Mouse (Mus musculus) 3T3-L1 (cell line): Measurements from ENCODE around the gene Fam207a.

ENCODE experiments used
- DNase-seq: peaks from one replicate; pipeline ENCODE4 v3.0.0-alpha.2; 2015; ENCODE audit warnings: low read depth, low spot score

Gene Fam207a

DNA sequence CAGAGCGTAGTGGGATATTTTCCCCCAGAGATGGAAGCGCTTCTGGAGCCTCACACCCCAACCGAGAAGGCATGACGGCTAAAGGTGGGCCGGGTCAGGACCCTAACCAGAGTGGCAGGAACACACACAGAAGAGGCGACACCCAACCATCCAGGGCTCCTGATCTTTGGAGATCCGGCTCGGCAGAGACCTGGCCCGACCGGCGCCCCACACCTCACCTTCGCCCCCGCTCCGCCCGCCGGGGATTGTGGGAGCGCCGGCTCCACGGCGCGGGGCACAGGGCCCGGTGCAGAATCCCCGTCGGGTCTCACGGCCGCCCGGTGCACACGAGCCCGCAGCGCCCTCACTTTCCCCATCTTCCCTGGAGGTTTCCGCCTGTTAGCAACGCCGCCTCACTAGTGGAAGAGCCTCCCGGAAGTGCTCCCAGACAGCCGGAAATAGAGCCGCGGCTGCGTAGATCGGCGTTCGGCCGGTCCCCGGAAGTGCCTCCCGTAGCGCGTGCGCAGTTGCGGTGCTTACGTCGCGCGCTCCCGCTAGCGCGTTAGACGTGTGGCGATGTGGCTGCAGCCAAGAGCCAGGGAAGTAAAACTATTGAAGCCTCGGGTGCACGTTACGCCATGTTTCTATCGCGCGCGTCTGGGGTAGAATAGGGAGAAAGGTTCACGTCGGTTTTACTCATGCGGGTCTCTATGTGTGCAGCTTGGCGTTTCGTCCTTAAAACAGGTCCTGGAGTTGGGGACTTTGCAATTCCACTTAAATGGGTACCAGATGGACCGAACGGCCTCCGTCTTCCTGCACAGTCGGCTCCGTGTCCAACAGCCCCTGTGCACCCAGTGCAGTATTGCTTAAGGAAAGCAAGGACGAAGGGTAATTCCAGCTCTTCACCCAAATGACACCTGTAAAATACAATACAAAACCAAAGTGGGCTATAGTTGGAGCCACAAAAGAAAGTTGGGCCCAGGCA lies at the start of gene Fam207a:
Gene Fam207a (minus strand): TSS at position 401 of the 964 bp plus-strand sequence.
- peak; percentile 93 for DNase-seq

DNA sequence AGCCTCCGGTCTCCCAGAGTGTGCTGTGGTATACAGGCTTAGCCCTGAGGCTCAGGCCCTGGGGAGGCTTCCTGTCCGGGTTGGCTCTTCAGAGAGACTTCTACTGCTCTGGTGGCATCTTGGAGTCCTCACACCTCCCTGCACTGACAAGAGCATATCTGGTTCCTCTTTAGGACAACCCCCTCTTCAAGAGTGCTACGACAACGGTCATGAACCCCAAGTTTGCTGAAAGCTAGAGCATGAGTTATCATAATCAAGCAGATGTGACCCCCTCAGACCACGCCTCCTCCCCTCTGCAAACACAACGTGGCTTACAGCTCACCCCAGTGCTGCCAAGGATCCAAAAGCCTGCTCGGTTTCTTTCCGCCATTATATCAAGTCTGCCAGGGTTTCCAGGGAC lies 49.4 kb upstream of the Fam207a start:
- DNase-seq: no peak

DNA sequence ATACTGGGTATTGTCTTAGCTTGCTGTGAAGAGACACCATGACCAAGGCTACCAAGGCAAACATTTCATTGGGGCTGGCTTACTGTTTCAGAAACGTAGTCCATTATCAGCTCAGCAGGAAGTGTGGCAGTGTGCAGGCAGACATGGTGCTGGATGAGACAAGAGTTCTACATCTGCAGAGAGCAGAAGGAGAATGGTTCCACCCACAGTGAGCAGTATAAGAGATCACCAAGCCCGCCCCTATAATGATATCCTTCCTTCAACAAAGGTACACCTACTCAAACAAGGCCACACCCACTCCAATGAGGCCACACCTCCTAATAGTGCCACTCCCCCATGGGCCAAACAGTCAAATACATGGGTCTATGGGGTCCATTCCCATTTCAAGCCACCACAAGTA lies 45.9 kb upstream of the Fam207a start:
- no peak for DNase-seq

DNA sequence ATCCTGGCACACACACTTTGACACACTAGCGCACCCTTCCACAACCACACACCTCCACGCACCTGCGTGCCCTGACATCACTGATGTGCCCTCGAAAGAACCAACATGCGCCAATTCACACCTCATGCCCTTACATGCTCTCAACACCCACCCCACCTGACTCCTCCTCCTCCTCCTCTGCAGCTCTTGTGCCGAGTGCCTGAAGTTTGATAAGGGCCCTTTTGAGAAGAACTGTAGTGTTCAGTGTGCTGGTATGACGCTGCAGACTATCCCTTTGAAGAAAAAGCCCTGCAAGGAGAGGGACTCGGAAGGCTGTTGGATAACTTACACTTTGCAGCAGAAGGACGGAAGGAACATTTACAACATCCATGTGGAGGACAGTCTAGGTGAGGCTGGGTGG lies 45.2 kb upstream of the Fam207a start:
- DNase-seq: no peak

DNA sequence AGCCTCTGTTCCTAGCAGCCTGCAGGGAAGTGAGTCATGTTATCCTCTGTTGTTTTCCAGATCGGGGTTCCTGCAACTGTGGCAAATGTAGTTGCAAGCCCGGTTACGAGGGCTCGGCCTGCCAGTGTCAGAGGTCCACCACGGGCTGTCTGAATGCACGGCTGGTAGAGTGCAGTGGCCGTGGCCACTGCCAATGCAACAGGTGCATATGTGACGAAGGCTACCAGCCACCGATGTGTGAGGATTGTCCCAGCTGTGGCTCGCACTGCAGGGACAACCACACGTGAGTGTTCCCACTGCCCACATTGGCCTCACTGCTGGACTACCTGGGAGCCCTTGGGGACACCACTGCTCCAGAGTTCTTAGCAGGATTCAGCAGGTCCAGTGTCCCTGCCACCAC lies 44.5 kb upstream of the Fam207a start:
- DNase-seq: no peak

DNA sequence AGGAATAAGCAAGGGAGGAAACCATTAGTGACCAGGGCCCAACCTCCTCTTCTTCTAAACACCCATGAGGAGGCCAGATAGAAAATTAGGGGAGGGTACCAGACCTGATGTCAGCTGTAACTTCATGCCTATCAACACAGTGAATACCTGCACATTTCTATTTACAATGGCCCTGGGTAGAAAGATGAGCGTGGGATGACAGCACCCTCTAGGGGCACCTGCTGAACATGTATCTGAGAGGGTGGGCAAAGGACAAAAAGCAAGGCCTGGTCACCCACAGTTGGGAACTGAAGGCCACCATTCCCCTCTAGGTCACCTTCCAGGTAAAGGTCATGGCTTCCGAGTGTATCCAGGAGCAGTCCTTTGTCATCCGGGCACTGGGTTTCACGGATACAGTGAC lies 42.1 kb upstream of the Fam207a start:
- peak; percentile 59 for DNase-seq

DNA sequence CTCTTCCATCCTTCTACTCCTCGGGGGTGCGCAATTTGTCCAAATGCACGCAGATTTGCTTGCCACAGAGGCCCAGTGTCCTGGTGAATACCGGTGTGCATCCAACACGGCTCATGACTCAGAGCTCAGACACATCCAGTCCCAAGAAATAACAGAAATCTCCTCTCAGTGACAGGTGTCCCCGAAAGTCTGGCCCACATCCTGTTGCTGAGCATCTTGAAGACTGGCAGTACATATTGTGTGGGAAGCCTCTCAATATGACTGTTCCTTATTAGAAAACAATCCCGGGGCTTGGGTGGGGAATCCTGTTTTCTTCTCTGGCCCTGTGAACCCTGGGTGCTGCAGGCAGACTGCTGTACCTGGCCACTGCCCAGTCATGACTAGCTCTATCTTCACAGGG lies 41.0 kb upstream of the Fam207a start:
- DNase-seq: no peak

DNA sequence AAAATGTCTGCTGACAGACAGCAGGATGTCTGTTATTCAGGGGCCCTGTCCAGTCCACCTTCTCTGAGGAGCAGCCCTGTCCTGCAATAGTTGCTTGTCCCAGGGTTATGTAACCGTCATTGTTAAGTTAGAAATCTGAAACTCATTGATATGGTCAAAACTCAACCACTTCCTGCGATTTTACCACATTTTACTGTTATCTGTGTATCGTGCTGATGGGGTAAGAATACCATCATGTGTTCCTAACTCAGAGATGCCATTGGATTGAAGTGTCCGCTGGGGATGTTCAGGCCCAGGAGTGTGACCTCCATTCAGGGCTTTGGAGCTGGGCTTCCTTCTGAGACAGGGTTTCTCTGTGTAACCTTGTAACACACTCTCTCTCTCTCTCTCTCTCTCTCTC lies 39.3 kb upstream of the Fam207a start:
- DNase-seq: no peak

DNA sequence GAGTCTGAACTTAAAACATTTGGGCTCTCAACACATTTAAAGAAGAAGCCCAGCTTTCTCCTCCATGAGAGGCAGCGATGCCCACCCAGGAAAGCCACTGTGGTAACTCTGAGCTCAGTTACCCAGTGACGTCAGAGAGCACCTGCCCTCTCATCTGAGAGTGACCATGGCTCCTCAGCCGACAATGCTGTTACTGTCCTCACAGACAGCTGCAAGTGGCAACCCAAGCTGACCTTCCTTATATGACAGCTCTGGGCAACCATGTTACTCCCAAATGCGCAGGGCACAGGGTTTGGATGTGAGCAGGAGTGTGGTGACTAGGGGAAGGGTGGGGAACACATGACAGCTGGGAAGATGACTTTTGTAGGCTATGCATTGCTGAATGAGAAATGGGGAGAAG lies 37.7 kb upstream of the Fam207a start:
- no peak for DNase-seq

DNA sequence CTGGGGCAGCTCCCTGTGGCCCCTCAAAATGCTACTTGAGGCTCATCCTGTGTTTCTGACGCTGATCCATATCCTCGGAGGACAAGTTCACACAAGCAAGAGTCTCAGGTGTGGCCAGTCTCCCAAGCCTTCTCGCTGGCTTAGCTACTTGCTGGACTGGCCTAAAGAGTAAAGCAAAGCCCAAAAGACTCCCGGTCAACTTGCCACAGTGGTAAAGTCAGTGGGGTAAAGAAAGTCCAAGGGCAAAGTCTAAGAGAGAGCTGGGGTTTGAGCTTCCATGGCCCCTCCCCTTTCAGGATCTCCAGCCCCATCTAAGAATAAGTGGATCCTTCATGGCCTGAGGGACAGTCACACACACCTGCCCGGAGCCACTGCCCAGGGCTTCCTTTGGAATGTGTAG lies 36.6 kb upstream of the Fam207a start:
- no peak for DNase-seq

DNA sequence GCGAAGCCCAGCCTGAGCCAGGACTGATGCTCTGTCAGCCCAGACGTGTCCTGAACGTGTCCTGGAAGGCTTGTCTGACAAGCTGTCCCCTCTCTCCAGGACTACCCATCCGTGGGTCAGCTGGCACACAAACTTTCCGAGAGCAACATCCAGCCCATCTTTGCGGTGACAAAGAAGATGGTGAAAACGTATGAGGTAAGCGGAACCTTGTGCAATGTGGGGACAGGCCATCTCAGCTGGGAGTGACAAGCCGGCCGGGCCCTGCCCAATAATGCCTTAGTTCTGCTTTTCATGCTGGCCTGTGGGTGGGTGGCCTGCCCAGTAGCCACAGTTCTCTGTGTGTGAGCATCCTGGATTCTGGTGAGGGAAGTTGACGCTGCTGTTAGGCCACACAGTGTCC lies 35.3 kb upstream of the Fam207a start:
- no peak for DNase-seq

DNA sequence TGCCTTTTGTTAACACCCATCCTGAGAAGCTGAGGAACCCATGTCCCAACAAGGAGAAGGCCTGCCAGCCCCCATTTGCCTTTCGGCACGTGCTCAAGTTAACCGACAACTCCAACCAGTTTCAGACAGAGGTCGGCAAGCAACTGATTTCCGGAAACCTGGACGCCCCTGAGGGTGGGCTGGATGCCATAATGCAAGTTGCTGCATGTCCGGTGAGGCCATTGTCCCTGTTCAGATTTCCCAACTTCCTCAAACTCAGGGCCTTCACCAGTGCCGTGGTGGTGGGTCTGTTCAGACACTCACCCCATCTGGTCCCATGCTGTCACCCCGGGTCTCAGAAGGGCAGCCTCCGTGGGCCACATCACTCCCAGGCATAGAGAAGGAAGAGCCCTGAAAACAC lies 33.0 kb upstream of the Fam207a start:
- DNase-seq: no peak

DNA sequence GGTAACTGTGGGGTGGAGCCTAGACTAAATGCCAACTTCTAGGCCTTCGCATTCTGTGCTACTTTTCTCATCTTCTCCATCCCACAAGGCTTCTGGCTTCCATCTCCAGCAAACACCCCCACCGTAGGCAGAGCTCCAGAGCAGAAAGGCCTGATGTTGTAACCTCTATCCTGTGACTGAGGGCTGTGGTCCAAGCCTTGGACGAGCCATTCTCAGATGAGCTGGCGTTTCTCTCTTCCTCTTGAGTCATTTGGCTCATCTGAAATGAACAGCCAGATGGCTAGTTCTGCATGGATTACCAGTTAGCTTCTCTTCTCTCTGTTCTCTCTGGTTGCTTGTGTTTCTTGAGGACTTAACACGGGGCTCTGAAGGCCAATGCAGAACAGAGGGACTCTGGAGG lies 29.3 kb upstream of the Fam207a start:
- DNase-seq: peak; percentile 94

DNA sequence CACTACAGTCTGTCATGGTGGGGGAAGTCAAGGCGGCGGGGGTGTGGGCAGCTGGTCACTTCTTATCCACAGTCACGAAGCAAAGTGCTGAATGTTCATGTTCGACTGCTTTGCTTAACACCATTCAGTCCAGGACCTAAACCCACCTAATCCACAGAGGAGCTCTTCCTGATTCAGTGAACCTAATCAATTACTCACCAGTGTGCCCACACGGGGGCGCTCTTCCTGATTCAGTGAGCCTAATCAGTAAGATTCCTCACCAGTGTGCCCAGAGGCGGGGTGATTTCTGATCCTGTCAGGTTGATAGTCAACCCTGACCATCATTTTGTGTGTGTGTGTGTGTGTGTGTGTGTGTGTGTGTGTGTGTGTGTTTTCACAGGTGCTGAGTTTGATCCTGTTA lies 27.6 kb upstream of the Fam207a start:
- DNase-seq: no peak

DNA sequence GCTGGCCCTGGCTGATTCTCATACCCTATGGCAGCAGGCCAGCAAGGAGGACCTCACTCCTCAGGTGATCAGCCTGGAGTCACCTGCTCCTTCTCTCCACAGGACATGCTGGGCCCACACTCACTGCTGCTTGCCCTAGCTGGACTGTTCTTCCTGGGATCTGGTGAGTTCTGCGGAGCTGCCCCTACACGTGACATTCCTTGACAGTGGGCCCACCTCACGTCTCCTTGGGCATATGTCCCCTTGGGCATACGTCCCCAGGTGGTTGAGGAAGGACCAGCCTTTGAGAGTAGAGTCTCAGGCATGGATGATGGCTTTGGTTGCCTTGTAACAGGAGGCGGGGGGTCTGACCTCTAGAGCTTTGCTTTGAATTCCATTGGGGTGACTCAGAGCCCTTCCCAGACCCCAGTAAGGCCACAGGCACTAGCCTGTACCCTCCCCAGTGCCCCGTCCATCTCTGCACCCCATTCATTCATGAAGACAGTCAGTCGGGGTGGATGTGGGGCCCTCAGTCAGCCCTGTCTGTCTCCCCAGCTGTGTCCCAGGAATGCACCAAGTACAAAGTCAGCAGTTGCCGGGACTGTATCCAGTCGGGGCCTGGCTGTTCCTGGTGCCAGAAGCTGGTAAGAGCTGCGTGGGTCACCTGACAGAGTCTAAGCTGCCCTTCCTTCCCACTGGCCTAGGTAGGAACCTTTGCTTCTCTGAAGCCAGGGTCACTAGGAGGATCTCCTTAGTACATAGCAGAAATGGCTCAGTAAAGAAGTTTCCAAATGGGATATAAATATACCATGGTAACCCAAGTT lies 26.5 kb upstream of the Fam207a start:
- no peak for DNase-seq

DNA sequence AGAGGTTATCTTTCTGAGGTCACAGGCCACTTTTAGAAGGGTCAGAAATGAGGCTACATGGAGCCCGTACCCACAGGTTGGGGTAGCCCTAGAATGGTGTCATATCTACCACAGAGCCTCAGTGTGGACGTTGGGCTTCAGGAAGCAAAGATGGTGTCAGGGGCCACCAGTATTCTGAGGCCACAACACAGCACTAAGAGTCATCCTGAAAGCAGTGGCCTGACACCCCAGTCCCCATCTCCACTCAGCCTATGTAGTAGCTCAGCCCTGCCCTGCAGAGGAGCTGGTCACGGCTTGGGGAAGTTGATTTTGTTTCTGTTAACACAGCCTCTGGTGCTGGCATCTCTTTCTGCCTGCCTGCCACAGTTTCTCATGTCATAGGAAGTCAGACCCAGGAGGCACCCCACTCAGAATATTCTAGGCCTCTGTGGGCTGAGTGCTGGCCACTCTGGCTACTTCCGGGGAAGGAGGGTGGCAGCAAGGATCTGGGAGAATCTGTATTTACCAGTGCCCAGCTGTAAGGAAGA lies 25.1 kb upstream of the Fam207a start:
- DNase-seq: no peak

DNA sequence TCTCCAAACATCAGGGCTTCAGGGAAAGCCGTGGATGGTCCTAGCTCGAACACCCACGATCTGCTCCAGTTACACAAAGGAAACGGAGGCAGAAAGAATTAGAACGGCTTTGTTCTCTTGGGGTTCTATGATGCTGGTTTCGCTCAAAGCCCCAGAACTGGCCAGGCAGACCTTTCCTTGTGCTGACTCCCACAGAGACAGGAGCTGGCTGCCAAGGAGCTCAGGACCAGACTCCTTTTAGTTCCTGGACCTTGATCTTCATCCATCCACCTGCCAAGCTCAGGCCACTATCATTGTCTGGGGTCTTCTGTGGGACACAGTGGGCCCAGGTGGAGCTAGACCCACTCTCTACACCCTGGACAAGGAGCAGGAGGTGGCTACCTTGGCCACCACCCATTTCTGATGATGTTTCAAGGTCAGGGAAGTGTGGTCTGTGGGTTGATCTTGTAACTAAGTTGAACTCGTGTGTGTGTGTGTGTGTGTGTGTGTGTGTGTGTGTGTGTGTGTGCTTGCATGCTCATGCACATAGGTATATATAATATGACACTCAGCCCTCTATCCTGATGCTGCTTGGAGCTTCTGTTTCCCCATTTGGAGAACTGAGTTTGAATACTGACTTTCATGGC lies 23.8 kb upstream of the Fam207a start:
- DNase-seq: no peak

DNA sequence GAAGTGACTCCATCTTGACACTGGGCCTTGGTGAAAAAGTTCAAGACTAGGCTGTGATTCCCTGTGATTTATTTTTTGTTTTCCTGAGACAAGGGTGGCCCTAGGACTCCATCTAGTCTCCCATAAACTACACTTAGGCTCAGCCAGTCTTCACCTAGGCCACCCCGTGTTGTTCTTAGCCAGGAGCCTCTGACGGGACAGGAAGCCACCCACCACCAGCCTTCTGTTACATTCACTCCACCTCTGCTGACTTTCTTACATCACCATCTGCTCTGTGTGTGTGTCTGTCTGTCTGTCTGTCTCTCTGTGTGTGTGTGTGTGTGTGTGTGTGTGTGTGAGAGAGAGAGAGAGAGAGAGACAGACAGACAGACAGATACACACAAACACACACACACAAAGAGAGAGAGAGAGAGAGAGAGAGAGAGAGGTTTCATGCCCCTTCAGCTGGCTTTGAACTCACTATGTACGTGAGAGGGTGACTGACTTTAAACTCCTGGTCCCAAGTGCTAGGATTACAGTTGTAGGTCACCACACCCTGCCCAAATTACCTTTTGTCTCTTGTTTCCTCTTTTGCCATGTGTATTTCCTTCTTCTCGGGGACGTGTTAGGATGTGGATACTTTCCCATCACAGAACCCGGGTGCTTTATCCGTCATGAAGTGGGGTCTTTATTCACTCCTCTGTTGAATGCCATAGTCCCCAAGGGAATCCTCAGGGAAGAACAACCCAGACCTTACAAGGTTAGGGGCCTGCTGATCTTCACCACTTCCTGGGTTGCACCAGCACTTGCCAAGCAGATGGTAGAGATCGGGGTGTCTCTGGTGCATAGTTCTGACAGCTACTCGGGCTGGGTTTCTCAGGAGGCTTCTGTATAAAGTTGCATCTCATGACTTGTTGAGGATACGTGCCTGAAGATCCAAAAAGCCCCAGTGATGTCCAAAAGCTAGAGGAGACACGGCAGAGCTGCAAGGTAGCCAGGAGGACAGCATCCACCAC lies 21.9 kb upstream of the Fam207a start:
- no peak for DNase-seq

DNA sequence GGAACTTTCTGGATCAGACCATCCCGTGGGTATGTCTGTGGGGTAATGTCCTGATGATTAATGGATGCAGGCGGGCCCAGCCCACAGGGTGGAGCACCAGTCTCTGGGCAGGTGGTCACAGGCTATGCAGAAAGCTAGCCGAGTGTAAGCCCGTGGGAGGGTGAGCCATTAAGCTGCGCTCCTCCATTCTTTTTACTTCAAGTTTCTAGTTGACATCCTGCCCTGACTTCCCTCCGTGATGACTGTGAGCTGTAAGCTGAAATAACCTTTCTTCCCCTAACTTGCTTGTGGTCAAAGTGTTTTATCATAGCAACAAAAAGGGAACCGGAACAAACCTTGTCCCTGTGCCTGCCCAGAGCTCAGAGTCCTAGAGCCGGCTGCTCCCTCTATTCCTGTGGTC lies 21.1 kb upstream of the Fam207a start:
- DNase-seq: no peak

DNA sequence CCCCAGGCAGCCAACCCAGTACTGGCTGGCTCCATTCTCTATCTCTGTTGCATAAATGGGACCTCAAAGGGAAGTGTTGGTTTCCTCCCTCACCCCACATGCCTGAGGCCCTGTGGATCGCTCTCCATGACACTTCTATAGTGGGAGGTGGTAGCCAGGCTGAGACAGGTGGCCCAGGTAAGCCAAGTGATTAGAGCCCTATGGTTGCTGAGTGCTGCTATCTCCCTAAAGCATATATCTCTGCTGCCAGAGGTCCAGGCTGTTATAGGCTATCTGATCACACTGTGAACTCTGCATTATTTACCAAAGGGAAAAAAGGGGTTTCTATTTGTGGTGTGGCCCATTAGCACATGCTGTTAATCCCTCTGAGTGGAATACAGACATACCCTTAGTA lies 16.4 kb upstream of the Fam207a start:
- no peak for DNase-seq
